Mouse (Mus musculus): ENCODE data around the gene Arfrp1. TPM values are rescaled to one million over a fixed set of nuclear protein-coding genes. Genes with fewer than 3 reads are reported as not detected.

Arfrp1 gene
- 10 to 100 TPM; 21.5 to 26.1 TPM for total RNA-seq (2021)
- long read RNA-seq, experiment 1, transcript Arfrp1-203 (8 exons, 2,447 nt): major isoform, 14 of 39 reads
- long read RNA-seq, experiment 1, partial matches to known transcripts: 4 of 39 reads
- long read RNA-seq, experiment 1, other reads (novel, unspliced or antisense): 17 of 39 reads
- long read RNA-seq, experiment 2, transcript Arfrp1-212 (7 exons, 2,318 nt): minor isoform, 5 of 62 reads
- long read RNA-seq, experiment 2, transcript Arfrp1-203 (8 exons, 2,447 nt): major isoform, 24 of 62 reads
- long read RNA-seq, experiment 2, partial matches to known transcripts: 0 of 62 reads
- long read RNA-seq, experiment 2, other reads (novel, unspliced or antisense): 32 of 62 reads

GRCm38 (mm10) chr2:181364860-181365596 is at the start of gene Arfrp1, which contains the start of gene Zgpat:
Arfrp1 (minus strand) TSS chr2:181365404.
Zgpat (plus strand) TSS chr2:181364928.
- intact Hi-C loops (cut with DNase I): no loop called here
- peak; percentile 79 to 80 for DNase-seq

DNA sequence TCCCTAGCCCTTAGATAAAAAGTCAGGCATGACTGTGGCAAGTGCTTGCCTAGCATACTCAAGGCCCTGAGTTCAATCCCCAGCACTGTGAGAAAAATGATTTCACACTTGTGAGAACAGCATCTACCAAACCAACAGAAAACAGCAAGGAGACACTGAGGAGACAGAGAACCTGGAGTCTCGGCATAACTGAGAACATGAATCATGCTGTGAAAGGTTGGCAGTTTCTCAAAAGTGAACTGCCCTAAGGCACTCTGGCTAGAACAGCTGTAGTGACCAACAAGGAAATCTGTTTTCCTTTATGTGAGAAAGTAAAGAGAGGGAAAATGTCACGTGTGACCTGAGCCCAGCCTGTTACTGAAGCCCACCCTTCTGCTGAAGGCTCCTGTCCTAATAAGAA is 47.9 kb upstream of the Arfrp1 start:
- DNase-seq: no peak
- intact Hi-C loops (cut with DNase I): loop anchor here (5.0 kb wide), 2 partner anchors 44 to 154 kb away; partner anchors contain the start of gene Zbtb46

GRCm38 (mm10) chr2:181410760-181411473 is 45.7 kb upstream of the Arfrp1 start:
- DNase-seq: peak; percentile 55 to 58
- intact Hi-C loops (cut with DNase I): loop anchor here (1.0 to 5.0 kb wide), 3 partner anchors 46 to 156 kb away; partner anchors contain the start of gene Zbtb46

DNA sequence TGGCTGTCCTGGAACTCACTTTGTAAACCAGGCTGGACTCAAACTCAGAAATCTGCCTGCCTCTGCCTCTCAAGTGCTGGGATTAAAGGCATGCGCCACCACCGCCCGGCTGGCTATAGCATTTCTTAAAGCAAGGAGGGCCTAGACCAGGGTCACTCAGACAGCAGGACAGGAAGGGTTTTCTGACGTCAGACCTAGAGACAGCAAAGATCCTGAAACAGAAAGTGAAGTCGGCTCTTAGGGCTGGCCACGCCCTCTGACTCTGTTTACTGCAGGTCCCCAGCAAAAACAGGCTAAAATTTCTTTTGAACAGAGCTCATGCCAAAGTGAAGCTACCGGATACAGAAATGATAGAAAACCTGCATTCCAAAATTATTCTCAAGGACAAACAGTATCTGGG is 44.4 kb upstream of the Arfrp1 start:
- DNase-seq: no peak
- intact Hi-C loops (cut with DNase I): loop anchor here (5.0 kb wide), 2 partner anchors 48 to 158 kb away; partner anchors contain the start of gene Zbtb46

DNA sequence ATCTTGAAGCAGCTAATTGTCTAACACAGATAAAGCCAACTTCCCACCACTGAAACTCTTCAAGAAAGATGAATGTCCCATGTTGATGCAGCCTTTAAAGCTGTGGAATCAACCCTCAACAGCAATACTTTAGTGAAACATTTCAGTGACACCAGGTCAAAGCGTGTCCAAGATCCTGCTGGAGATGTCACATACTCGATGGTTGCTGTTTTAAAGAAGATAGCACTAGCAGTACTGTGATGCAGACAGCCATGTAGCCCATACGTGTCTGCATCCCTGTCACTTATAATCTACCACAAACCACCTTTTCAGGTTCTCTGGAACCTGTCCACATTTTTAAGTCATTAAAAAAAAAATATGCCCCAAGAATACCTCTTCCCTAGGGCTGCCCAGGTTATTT is 38.5 kb upstream of the Arfrp1 start:
- no peak for DNase-seq
- intact Hi-C loops (cut with DNase I): no loop called here

- no peak for DNase-seq
- intact Hi-C loops (cut with DNase I): no loop called here
These were observed 36.3 kb upstream of the Arfrp1 start for GRCm38 (mm10) chr2:181401497-181401896.

DNA sequence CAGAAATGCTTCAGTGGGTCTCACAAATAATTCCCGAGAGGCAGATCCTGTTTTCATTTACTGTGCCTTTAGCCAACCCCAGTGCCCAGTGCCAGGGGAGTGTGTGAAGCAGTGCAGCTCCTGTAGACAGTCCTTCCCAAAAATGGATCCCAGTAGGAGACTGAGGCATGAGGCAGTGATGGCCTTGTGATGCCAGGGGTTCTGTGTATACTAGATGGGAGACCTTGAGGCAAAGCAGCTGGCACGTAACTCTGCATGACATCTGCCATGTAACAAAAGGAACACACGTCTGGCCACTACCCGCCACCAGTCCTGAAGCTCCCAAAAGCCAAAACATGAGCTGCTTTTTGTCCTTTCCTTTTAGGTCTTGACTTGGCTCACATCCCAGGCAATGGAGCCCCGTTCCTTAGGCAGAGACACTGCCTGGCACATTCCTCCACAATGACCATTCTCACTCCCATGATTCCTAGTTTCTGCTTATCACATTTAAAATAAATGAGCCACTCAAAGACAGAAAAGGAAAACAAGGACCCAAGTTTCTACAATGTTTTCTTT is 32.1 kb upstream of the Arfrp1 start:
- intact Hi-C loops (cut with DNase I): no loop called here
- no peak for DNase-seq

DNA sequence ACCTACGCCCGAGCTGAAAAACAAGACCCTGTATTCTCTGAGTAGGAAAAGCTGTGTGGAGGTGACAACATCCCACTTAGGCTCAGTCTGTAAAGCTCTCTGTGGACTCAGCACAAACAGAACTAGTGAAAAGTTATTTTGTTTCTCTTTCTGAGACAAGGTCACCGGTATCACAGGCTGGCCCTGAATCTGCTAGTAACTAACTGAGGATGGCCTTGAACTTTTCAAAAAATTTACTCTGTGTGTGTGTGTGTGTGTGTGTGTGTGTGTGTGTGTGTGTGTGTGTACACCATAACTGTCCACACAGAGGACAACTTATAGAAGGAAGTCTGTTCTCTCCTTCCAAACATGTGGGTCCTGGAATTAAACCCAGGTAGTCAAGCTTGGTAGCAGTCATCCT is 28.9 kb upstream of the Arfrp1 start:
- no peak for DNase-seq
- intact Hi-C loops (cut with DNase I): loop anchor here (5.0 kb wide), 1 partner anchor 188 kb away; the partner anchor contains the start of gene Uckl1

DNA sequence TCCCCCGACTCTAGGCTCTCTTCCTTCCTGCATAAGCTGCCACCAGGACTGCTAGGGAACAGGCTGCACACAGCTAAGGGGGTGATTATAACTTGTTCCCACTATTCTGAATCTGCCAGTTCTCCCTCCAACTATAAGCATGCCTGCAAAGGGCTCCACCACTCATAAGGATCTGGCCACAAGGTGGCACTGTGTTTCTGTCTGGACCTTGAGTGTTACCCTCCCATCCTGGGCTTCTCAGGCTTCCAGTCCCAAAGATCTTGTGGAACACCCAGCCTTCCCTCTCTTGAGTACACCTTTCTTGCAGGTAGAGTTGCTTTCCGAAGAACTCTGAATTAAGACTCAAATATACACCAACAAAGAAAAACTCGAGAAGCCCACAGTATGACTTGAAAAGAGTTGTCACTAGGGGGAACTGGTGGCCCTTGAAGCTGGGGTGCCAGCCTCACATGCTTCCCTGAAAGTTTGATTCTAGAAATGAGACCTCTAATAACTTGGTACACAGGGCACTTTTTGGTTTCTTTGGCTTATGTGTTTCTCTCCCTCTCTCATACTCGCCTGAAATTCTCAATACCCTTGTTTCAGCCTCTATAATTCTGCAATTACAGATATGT is 27.5 kb upstream of the Arfrp1 start:
- intact Hi-C loops (cut with DNase I): loop anchor here (1.0 to 5.0 kb wide), 3 partner anchors 104 to 203 kb away; partner anchors contain the start of genes Tpd52l2 and Uckl1
- DNase-seq: peak; percentile 63 to 84

DNA sequence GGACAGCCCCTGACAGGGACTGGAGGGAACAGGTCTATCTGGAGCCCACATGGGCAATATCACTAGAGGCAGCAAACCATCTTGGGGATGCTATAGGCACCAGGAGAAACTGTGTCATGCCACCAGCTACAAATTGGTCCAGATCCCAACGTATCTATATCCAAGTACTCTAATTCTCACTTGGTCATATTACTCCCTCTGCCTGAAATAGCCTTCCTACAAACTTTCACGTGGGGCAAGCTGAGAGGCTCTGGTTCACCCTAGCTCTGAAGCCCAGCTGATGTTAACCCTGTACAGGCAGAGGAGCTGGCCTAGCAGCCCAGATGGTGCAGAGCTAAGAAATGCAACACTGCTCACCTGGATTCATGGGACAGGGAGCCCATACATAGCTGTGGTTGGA is 26.3 kb upstream of the Arfrp1 start:
- peak in 1 of 2 experiments; percentile 15 for DNase-seq
- intact Hi-C loops (cut with DNase I): loop anchor here (5.0 kb wide), 1 partner anchor 191 kb away; the partner anchor contains the start of gene Uckl1

DNA sequence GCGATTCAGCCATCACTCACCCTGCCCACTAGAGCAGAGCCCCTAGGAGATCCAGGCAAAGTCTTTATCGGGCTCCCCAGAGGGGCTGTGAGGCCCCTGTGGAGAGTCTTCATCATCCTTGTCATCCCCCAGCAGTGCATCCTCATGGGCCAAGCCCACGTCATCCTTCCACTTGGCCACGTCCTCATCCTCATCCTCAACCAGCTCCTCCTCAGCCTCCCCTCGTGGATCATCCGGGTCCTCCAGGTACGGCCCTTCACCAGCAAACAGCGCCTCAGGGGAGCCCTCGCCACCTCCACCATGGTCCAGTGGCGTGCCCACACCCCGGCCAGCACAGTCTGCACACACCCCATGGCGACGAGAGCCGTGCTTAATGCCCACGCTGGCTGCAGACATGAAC is 25.8 kb upstream of the Arfrp1 start:
- no peak for DNase-seq
- intact Hi-C loops (cut with DNase I): loop anchor here (5.0 kb wide), 1 partner anchor 191 kb away; the partner anchor contains the start of gene Uckl1

DNA sequence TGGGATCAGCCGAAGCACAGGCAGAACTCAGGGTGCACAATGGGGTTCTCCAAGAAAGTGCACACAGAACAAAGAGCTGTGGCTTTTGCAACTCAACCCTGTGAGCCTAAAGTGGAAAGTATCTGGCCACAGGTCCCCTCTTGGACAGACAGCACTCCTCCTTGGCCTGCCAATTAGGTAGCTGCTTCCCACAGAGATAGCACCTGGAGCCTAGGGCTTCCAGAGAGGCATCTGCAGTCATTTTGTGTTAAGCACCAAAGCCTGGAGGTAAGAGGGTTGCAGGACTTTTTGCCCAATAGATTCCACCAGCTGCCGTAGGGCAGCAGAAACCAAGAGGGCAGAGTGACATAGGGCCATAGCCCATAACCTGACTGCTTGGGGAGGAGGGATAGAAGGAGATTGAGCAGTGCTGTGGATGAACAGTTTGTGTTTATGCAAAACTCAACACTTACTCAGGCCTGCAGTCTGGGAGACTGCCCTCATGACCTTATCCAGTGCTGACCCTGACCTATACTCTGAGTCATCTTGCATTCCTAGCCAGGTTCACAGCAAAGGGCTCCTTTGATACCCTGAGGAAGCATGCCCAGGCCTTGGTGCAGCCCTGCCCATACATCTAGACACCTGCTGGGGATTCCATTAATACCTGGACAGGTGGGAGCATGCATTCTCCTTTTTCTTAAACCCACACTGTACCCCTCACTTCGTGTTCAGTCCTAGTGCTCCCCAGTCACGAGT is 25.1 kb upstream of the Arfrp1 start:
- no peak for DNase-seq
- intact Hi-C loops (cut with DNase I): loop anchor here (5.0 kb wide), 1 partner anchor 192 kb away; the partner anchor contains the start of gene Uckl1

DNA sequence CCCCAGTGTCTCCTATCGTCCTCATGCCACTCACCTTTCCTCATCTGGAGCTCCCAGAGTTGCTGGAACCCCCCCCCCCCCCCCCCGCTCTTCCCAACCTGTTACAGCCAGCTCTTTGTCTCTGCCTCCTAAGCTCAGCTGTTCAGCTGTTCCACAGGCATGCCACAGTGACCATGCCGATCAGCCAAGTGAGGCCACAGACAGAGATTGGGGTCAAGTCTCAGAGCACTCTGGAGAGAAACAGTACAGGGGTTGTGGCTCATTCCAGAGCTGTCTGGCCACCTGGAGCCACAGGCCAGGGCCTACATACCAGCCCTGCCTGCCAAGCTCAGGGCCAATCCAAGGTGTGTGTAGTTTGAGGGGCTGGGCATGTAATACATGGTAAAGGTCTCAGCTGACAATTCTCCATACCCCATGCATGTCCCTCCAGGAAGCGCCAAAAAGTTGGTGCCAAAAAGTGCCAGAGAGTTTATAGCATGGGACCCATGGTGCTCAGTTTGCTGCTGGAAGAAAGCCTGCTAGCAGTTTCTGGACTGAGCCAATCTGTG is 21.5 kb upstream of the Arfrp1 start:
- no peak for DNase-seq
- intact Hi-C loops (cut with DNase I): no loop called here

GRCm38 (mm10) chr2:181385885-181386284 is 20.7 kb upstream of the Arfrp1 start:
- intact Hi-C loops (cut with DNase I): no loop called here
- peak; percentile 53 to 63 for DNase-seq

DNA sequence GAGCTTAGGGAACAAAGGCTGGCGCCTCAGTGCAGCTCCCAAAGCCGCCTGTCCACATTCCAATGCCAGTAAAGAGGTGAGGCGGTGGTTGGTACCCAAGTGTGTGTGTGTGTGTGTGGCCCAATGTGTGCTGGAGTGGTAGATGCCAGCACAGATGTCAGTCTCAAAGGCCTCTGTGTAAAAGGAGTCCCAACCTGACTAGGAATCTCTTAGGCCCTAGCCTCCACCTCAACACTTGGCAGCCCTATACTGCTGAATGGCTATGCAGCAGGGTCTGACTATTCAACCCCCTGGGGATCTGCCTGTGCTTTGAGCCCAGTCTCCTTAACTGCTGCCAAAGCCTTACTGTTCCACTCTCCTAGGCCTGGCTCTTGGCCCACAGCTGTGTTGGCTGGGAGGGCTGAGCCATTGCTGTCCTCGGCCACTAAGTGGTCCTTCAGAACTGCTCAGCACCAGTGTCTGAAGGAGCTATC is 19.8 kb upstream of the Arfrp1 start:
- intact Hi-C loops (cut with DNase I): no loop called here
- peak; percentile 62 to 77 for DNase-seq

GRCm38 (mm10) chr2:181384463-181384862 is 19.3 kb upstream of the Arfrp1 start:
- no peak for DNase-seq
- intact Hi-C loops (cut with DNase I): no loop called here

GRCm38 (mm10) chr2:181381631-181382306 is 16.6 kb upstream of the Arfrp1 start:
- DNase-seq: no peak
- intact Hi-C loops (cut with DNase I): no loop called here

GRCm38 (mm10) chr2:181381107-181381506 is 15.9 kb upstream of the Arfrp1 start:
- no peak for DNase-seq
- intact Hi-C loops (cut with DNase I): no loop called here
